ENCODE assay signal across 26 mouse cellular contexts in genomic region chr6:140677041-140677440, GRCm38 (mm10). TPM values are rescaled to one million over a fixed set of nuclear protein-coding genes. Genes with fewer than 3 reads are reported as not detected.
"Had no signal": no experiment of that assay in that cellular context is flagged by ENCODE, and none has a peak within 500 bp of the region (broad histone marks: within the 10 kb centered on the region; RNA-seq: fewer than 3 reads in every experiment).

No protein-coding gene starts in this region.

- H3K9me3 ChIP-seq: liver, embryonic 13.5 days had no signal

- H3K4me3 ChIP-seq: layer of hippocampus, adult 2 months; liver, embryonic 13.5 days had no signal

- DNase-seq: kidney, adult 11 months; kidney, postnatal 10 days; layer of hippocampus, adult 9-11 months; liver, embryonic 13.5 days; lung, adult 2 months; lung, postnatal 14 days; lung, postnatal 4 days; midbrain, embryonic 14.5 days; thymus, adult 18-20 months; thymus, postnatal 36 days had no signal

- H3K36me3 ChIP-seq: liver, embryonic 13.5 days had no signal

- H3K9ac ChIP-seq: liver, embryonic 13.5 days had no signal

- H3K27ac ChIP-seq: layer of hippocampus, adult 2 months; liver, embryonic 13.5 days had no signal

- H3K4me1 ChIP-seq: liver, embryonic 13.5 days had no signal

- H3K4me2 ChIP-seq: liver, embryonic 13.5 days; midbrain, embryonic 11.5 days had no signal

- H3K27me3 ChIP-seq: liver, embryonic 13.5 days had no signal

RNA-seq across cellular contexts. Expression of gene Gm11077, which starts 52.0 kb away (rescaled TPM):
- polyA plus RNA-seq: large intestine, adult 2 months; limb, embryonic 11.5 days; limb, embryonic 14.5 days; liver, adult 2 months; liver, embryonic 13.5 days; liver, embryonic 16.5 days; lung, adult 2 months; lung, embryonic 16.5 days; midbrain, embryonic 11.5 days; midbrain, embryonic 14.5 days; midbrain, postnatal 0 days; neural tube, embryonic 11.5 days; neural tube, embryonic 14.5 days; small intestine, adult 2 months; spleen, adult 2 months; stomach, embryonic 16.5 days; testis, adult 2 months; urinary bladder, adult 2 months had no signal
